Mouse (Mus musculus): ENCODE measurements at regions not wholly inside any gene's neighbourhood (a gene's known extent, or its start where the extent isn't known, plus 50 kb on each side); places are given as distances from the start of the nearest gene placed in this dataset.

DNA sequence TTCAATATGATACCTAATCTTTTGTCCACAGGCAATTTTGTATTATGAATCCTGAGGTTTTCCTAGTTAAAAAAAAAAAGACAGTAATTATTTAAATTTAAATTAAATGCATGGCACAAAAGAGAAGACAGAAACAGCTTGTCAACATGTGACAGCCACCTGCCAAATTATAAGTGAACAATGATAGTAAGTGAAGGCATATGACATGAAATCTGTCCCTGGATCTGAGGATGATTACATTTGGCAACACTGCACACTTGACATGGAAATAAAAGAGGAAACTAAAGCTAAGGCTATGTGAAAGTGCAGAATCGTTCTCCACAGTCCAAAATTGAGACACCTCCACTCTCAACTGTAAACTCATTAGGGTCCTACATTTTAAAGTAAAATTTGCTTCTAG is 1710.7 kb upstream of the Flrt2 start:
- TF ChIP-seq CTCF (IDR thresholded peaks at IDR 0.05; ENCODE audit: borderline replicate concordance, insufficient read depth, low read depth, low read length) = no peak
- no peak for TF ChIP-seq POLR2A (IDR thresholded peaks at IDR 0.05; ENCODE audit: borderline replicate concordance, insufficient read depth, low read length)

Data from cerebellum, adult 2 months (tissue).